Mouse (Mus musculus): Measurements from ENCODE around the gene Eif3d.
A peak's percentile ranks its signal among the peaks of the same experiment; 100 is the strongest.

Gene Eif3d

DNA sequence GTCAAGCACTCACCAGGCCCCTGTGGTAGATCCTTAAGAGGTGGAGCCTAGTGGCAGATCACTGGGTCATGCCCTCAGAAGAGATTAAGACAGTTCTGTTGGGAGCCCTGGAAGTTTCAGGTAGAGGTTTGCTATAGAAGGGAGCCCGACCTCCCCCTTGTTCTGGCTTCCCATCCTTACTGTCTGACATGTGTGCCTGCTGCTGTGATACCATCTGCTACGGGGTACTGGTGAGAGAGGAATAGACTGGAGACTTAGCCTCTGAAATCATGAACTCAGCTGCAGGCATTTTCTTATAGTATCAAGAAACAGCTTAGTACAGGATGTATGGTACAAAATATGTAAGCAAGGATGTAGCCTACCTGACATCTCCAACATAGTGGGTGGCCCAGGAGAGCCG is 17.7 kb downstream of the Eif3d start:
- no peak for DNase-seq (ENCODE audit: low spot score in 2 of 2)

DNA sequence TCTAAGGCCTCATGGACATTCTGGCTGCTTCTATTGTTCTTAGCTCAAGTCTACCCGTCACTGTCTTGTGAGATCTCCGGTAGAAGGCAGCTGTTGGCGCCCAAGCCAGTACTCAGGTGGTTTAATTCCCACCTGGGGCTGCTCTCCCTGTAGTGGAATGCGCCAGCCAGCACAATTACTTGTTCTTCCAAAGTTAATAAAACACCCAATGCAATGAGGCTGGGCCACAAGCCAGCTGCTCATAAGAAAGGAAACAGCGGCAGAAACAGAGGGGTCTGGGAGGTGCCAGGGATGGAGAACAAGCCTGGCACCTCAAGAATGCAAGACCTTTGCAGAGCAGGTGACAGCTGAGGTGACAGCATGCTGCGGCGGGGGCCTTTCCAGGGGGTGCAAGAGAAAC is 21.6 kb downstream of the Eif3d start:
- no peak for DNase-seq (ENCODE audit: low spot score in 2 of 2)

DNA sequence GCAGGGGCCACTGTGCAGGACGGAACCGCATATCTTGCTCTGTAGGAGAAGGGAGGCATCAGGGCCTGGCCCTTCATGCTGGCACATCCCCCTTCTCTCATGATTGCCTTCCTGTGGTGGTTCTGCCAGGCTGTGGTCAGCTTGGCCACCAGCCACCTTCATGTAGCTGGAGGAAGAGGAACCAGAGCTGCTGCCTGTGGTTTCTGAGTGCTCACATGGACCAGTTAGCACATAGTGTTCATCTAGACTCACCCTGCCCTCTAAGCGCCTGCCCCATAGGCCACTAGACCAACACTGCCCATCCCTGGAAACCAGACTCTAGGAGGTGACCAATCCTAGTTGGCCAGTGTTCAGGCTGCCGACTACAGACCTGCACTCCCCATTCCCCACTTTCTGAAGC is 24.9 kb downstream of the Eif3d start:
- no peak for DNase-seq (ENCODE audit: low spot score in 2 of 2)

DNA sequence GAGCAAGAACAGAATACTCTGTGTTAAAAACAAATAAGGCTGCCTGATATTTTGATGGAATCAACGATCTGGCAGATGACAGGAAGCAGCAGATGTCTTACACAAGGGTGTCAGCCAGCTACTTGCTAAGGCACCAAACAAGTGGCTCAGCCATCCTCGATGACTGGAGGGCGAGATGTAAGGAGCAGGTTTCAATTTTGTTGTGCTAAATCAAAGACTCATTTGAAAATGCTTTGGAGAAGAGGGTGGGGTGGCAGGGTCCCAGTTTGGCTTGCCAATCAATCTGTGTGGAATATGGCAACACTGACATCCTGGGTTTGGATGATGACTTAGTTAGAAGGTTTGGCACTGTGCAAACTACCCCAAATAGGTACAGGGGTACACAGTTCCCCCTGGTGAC is 29.1 kb downstream of the Eif3d start:
- DNase-seq (ENCODE audit: low spot score in 2 of 2), result no peak

DNA sequence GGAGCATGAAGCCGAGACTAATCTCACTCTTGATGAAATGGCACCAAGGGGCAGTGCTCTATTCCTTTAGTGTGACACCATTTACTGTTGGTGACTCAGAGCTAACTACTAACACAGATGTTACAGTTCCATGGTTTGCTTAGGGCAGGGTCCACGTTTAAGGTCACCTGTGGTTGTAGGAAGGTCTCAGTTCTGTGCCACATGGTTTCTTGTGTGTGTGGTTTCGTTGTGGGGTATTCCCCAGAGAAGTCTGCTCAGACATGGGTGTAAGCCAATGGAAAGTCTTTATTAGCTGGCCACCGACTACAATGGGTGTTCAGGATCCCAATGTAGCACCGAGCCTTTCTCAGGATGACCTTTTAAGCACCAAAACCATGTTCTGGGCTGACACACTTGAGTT is 32.1 kb downstream of the Eif3d start:
- DNase-seq (ENCODE audit: low spot score in 2 of 2), result no peak

DNA sequence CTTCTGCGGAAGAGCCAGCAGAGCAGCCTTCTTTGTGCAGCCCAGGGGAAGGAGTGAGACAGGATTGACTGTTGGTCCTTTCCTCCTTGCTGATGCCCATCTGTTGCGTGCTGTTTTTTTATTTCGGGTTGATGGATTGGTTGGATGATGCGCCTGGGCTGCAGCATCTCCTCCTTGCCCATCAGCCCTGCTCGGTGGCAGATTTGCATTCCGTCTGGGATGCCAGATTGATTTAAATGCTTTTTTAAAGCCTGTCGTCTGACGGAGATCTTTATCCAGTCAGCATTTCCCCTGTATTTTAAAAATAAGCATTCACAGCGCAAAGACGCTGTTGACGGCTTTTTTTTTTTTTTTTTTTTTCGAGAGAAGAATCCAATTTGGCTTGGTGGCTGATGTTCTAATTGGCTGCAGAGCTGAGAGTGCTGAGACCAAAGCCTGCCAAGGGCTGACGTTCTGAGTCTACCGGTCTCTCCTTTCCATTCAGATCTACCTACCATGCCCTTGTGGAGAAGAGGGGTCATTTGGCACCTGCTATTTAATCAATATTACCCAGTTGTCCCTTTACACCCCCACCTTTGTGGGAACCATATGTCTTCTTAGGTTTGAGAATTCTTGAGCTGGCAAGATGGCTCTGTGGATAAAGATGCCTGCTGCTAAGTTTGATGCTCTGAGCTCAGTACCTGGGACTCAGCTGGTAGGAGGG is 34.8 kb downstream of the Eif3d start:
- peak; percentile 55 to 60 for DNase-seq (ENCODE audit: low spot score in 2 of 2)

DNA sequence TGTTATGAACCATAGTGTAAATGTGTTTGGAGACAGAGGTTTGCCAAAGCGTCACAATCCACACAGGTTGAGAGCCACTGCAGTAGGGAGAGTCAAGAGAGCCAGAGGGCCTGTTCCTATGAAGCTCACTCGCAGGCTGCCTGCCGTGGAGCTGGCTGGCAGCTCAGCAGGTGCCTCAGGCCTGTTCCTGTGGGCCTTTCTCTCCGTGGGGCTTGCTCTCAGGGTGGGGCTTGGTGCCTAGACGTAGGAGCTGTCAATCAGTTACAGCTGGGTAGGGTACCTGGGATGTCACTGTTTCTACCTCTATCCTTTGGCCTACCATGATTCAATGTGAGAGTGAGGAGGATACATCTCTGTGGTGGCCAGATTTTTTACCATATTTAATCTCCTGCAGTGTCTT is 35.6 kb downstream of the Eif3d start:
- DNase-seq (ENCODE audit: low spot score in 2 of 2), result no peak

DNA sequence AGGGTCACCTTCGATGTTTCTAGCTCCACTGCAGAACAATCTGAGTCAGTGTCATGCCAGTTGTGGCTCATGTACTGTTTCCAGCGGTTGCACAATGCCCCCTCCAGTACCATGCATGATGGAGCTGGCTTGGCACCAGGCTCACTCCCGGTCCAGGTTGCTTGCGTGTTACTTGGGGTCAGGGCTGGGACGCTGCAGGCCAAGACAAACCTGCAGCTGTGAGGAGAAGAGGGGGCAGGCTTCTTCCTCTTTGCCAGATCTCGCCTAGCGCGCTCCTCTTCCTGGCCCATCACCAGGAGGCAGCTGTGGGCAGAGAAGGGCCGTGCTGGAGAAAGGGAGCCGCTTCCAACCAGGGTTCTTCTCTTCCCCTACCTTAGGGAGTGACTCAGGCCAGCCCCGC is 36.3 kb downstream of the Eif3d start:
- DNase-seq (ENCODE audit: low spot score in 2 of 2), result no peak

DNA sequence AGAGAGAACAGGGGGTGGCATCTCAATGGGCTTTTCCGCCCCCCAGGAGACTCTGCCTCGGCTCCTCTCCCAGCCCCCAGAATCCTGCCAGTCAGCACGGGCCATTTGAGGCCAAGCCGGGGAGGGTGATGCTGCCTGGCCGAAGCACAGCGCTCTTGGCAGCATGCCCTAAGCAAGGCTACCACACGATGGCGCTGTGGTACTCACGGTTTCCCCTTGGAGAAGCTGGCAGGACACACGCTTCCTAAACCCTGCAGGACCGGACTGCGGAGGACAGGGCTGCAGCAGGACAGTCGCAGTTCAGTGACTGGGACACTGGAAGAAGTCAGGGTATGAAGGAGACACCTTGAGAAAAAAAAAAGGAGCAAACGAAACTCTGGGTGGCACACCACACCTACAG is 36.8 kb downstream of the Eif3d start:
- peak; percentile 91 to 96 for DNase-seq (ENCODE audit: low spot score in 2 of 2)

DNA sequence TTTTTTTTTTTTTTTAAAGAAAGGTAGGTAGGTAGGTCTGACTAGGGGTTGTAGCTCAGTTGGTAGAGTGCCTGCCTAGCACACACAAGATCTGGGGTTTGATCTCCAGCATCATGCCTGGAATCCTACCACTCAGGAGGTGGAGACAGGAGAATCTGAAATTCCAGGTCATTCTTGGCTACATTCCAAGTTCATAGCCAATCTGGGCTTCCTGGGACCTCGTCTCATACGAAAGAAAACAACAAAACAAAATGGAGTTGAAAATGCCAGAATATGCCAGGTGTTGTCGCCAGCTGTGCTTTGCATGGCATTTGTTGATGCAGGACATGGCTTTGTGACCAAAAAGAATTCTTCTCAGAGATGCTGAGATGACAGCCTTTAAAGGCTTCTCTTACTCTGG is 37.4 kb downstream of the Eif3d start:
- DNase-seq (ENCODE audit: low spot score in 2 of 2), result no peak

DNA sequence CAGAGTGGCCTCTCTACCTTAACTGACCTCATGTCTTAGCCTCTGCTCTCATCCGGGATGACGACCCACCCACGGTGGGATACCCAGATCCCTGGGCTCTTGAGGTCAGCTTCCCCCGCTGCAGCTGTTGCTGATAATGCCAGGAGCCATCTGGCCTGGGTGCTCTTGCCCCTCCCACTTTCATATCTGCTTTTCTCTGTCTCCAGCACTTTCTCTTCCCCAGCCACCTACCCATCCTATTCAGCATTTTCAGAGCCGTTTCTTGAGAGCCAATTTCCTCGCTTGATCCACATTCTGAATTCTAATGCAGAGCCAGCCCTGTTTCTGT is 39.0 kb downstream of the Eif3d start:
- no peak for DNase-seq (ENCODE audit: low spot score in 2 of 2)

DNA sequence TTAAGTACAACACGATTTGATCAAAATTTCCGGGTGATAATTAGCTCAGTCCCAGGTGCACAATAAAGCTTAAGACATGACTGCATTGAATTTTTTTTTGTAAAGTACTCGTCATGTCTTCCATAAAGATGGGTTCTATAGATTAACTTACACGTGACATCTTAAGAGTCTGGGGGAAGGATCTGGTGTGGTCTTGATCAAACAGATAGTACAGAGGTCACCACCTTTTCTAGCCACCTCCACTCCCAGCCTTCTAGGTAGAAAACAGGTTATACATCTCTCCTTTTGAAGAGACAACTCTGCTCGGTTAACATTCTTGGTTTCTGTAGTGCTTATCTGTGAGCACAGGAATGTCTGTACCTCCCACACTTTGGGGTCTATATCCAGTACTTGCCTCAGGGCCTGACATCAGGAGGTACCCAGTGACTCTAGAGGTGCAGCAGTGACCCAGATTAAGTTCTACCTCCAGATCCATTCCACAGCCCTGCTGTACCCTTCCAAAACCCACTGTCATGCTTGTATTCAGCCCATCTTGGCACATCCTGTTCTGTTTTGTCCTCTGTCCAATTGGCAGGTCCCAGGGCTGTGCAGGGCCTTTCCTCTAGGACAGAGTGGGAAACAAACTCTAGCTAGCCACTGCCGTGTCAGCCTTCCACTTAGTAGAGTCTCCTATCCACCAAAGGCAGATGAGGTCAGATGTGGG is 39.5 kb downstream of the Eif3d start:
- DNase-seq (ENCODE audit: low spot score in 2 of 2), result no peak

DNA sequence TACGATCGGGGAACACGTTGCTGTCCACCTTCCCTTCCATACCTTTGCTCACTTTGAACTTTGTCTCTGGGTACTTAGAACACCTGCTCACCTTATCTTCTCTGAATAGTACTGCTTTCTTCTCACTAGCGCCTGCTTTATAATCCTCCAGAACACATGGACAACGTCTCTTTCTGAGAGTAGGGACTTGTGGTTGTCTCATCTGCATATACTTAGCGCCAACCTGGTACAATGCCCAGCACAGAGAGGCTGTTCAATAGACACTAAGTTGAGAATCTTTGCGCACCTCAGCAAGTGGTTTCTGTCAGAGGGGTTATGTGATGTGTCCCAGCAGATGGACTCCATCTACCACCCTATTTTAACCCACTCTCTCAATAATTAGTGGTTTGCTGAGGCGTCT is 40.8 kb downstream of the Eif3d start:
- no peak for DNase-seq (ENCODE audit: low spot score in 2 of 2)

DNA sequence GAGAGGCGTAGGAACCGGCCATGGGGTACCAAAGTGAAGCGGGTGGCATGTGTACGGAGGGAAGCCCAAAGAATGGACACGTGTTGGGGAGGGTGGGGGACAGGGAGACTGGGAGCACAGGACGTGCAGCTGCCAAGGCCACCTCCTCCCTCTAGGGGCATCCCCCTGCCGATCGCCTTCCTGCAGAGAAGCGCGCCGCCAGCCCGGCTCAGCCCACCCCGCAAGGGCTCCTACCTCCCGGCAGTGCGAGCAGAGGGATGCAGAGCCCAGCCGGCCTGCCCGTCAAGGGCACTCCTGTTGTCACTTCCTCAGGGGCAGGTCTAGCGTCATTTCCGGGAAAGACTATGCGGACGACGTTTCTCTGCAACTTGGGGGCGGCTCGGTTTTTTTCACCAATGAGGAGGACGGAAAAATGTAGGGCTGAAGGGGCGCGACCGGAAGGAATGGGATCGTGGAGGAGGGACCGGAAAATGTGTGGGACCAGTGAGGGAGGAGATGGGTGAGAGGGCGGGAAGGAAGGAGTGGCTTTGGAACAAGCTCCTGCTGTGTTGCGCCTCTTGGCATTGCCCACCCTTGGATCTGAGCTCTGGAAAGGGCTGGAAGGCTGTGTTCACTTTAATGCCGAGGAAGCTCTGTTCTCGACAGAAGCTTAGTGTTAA is 41.8 kb downstream of the Eif3d start, which contains the start of gene Txn2:
Txn2 (minus strand) TSS at position 334 of the 659 bp plus-strand sequence.
- DNase-seq (ENCODE audit: low spot score in 2 of 2), result peak; percentile 97

DNA sequence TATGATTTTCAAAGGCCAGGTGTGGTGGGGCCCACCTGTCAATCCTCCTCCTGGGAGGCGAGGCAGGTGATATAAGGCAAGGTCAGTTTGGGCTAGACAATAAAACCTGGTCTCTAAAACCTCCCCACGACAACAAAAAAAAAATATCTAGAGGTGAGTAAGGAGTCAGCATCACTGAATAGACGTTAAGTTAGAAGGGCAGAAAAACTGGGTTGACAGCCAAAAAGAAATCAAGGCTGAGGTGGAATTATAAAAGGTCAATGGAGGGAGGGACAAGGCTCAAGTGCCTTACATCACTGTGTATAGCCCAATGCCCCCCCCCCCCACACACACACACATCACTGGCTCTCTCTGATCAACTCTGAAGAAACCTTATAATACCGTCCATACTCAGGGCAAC is 42.5 kb downstream of the Eif3d start:
- no peak for DNase-seq (ENCODE audit: low spot score in 2 of 2)

DNA sequence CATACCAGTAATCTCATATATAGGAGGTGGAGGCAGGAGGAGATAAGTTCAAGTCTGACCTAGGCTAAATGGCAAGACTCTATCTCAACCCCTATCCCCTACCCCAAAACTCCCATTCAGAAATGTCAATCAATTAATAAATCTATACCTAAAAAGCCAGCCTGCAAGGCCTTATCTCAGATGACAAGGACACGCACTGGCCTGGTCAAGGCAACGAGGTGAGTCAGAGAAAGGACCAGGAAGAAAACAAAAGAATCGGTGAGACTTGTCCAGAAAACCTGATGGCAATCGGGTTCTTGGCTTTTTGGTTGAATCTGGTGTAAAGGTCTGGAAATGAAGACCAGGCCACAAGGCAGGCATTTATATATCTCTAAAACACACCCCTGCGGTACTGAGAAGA is 43.7 kb downstream of the Eif3d start:
- no peak for DNase-seq (ENCODE audit: low spot score in 2 of 2)

DNA sequence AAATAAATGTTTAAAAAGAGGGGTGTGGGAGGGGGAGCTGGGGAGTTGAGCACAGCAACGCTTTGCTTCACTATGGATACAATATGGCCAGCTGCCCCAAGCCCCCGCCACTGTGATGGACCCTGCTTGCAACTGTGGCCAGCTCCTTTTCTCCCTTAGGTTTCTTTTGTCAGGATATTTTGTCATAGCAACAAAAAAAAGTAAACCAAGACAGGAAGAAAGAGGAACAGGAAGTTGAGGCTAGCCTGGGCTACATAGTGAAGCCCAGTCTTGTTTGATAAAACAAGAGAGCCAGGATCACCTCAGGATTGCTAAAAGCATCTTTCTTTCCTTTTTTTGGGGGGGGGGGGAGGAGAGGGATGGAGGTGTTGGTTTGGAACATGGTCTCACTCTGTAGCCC is 45.4 kb downstream of the Eif3d start:
- no peak for DNase-seq (ENCODE audit: low spot score in 2 of 2)

DNA sequence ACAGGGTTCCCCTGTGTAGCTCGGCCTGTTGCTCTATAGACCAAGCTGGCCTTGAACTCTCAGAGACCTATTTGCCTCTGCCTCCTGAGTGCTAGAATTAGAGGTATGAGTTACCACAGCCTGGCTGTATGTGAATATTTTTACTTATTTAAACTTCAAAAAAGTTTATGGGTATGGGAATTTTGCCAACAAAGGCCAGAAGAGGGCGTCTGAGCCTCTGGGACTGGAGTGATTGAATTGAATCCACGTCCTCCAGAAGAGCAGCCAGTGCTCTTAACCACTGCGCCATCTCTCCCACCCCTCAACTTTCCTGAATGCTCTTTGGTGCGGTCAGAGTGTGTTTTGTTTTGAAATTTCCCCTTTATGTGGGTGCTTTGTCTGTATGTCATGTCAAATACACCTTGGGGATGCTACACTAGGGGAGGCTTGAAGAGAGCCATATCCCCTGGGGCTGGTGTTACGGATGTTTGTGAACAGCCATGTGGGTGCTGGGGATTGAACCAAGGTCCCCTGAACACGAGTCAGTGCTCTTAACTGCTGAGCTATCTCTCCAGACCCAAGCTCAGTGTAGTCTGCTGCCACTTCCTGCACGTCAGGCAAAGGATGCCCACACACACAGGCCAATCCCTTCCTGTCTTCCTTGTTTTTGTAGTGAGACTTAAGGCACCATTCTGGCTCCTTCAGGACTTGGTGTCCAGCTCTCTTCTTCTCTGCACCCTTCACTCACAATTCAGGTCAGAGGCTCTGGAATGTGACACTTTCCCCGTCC is 47.2 kb downstream of the Eif3d start:
- no peak for DNase-seq (ENCODE audit: low spot score in 2 of 2)

DNA sequence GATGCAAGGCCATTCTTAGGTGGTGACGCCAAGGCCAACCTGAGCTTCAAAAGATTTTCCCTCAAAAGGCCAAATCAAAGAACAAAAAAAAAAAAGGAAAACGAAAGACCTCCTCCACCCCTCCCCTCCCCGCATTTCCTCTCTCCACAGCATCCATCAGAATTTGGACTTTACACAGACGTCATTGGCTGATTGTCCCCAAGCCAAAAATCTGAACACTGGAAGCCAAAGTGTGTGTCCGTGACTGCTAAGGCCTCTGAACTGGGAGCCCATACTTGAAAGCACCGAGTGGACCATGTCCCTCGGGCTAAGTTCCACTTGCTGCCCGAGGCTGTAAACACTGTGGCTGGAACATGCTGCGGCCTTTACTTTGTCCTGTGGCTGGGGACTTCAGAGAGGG is 47.9 kb downstream of the Eif3d start:
- no peak for DNase-seq (ENCODE audit: low spot score in 2 of 2)

DNA sequence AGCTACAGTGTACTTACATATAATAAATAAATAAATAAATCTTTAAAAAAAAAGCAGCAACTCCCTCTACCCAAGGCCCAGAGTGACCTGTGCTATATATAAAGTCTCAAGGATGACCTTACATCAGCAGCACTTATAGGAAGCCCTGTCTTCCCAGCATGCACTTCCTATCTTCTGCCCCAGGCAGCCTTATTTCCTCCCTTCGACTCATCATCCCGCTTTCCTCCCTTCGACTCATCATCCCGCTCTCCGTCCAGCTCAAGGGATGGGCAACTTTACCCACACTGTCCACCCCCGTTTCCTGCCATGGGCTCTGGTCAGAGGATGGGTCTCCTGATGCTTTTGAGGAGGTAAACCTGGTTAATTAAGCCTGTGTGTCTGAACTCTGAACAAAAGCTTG is 49.0 kb downstream of the Eif3d start:
- no peak for DNase-seq (ENCODE audit: low spot score in 2 of 2)

DNA sequence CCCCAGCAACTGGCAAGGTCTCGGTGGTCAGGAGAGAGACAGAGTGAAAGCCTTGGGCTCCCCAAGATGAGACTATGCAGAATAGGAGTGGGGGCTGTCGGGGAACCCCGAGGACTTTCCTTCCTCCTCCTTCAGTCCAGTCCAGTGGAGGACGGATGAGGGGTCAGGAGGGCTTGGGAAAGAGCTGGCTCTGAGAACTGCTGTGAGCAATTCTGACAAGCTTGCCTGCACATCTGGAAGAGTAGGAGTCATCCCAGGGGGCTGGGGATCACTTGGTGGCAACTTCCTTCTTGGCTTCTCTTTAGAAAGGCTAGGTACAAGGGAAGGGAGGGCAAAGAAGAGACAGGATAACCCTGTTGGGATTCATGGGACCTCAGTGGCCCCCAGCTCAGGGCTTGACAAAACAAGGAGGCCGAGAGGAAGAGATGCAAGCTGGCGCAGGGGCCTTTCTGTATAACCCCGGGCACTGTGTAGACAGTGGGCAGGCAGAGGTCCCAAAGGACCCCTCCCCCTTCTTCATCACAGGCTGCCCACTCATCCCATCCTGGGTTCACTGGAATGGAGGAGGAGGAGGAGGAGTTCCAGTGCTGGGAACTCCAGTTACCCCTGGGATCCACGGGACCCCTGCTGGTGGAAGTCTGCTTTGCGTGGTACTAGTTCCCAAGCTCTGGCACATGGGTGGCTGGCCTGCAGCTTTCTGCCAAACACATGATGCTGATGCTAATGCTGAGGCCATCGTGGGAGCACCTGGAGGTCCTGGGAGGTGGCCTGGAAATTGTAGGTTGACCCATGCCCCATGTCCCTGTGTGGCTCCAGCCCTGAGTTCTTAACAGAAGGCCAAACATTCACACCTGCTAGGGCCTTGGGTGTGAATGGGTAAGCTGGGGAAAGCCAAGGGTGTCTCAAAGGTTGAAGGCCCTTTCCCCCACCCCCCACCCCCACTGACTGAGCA is 49.8 kb downstream of the Eif3d start:
- no peak for DNase-seq (ENCODE audit: low spot score in 2 of 2)
